Mouse (Mus musculus): Measurements from ENCODE around the gene 2010111I01Rik.

DNA sequence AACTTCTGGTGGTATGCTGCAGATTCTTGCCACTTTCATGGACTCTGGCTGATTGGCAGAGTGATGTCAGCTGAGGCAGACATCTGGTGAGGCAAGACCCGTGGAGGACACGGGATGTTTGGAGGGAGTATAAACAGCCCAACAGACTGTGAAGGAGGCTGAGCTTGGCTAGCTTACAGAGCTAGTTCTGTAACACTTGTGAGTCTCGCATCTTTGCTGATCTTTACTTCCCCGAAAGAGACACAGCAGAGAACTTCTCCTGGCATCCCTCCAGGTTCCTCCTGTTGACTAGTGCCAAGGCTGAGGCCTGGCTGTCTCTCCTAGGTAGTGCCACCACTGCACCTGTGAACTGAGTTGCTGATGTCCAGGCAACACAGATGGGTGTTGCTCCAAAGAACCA is 48.0 kb upstream of the 2010111I01Rik start:
- no peak for TF ChIP-seq CTCF (IDR thresholded peaks at IDR 0.05)
- no peak for TF ChIP-seq POLR2A (IDR thresholded peaks at IDR 0.05; ENCODE audit: insufficient read depth, low read depth, low read length)
- TF ChIP-seq EP300 (IDR thresholded peaks at IDR 0.05; ENCODE audit: insufficient read depth, low read depth, low read length), result no peak

All from heart, adult 2 months (tissue).